ENCODE assay signal across 28 mouse cellular contexts in genomic region chr16:54246883-54247282, GRCm38 (mm10).
"Had no signal": no experiment of that assay in that cellular context is flagged by ENCODE, and none has a peak within 500 bp of the region (broad histone marks: within the 10 kb centered on the region; RNA-seq: fewer than 3 reads in every experiment).

No protein-coding gene starts in this region.

- H3K27ac ChIP-seq: gastrocnemius, adult 2 months; heart, adult 2 months; heart, embryonic 13.5 days; heart, embryonic 15.5 days; hindbrain, embryonic 13.5 days; hindbrain, embryonic 15.5 days; hindbrain, postnatal 0 days; kidney, embryonic 15.5 days; kidney, postnatal 0 days; left cerebral cortex, adult 2 months; limb, embryonic 10.5 days; limb, embryonic 12.5 days; liver, embryonic 13.5 days; liver, embryonic 15.5 days had no signal

- H3K4me2 ChIP-seq: heart, embryonic 11.5 days; heart, embryonic 13.5 days; heart, embryonic 15.5 days; hindbrain, embryonic 13.5 days; hindbrain, embryonic 15.5 days; kidney, embryonic 15.5 days; limb, embryonic 12.5 days; liver, embryonic 11.5 days; liver, embryonic 13.5 days; liver, embryonic 15.5 days had no signal

- ATAC-seq: hindbrain, postnatal 0 days; intestine, embryonic 16.5 days had no signal

- H3K9me3 ChIP-seq: heart, embryonic 13.5 days; heart, embryonic 15.5 days; hindbrain, embryonic 13.5 days; hindbrain, embryonic 15.5 days; kidney, embryonic 15.5 days; limb, embryonic 10.5 days; limb, embryonic 12.5 days; liver, embryonic 13.5 days; liver, embryonic 15.5 days had no signal

- DNase-seq: gastrocnemius, adult 2 months; gastrocnemius, postnatal 10 days; gastrocnemius, postnatal 25 days; heart, adult 11 months; heart, adult 2 months; heart, postnatal 14 days; heart, postnatal 36 days; kidney, adult 11 months; kidney, adult 2 months; kidney, adult 9 months; kidney, postnatal 14 days; kidney, postnatal 36 days; liver; liver, embryonic 13.5 days had no signal

- H3K36me3 ChIP-seq: heart, embryonic 13.5 days; heart, embryonic 15.5 days; hindbrain, embryonic 13.5 days; hindbrain, embryonic 15.5 days; kidney, embryonic 15.5 days; limb, embryonic 10.5 days; limb, embryonic 12.5 days; liver, embryonic 13.5 days; liver, embryonic 15.5 days had no signal

- H3K4me1 ChIP-seq: heart, embryonic 13.5 days; heart, embryonic 15.5 days; hindbrain, embryonic 13.5 days; hindbrain, embryonic 15.5 days; kidney, embryonic 15.5 days; limb, embryonic 10.5 days; limb, embryonic 12.5 days; liver, embryonic 13.5 days; liver, embryonic 15.5 days had no signal

- H3K4me3 ChIP-seq: gastrocnemius, adult 2 months; heart, adult 2 months; heart, embryonic 13.5 days; heart, embryonic 15.5 days; hindbrain, embryonic 13.5 days; hindbrain, embryonic 15.5 days; kidney, embryonic 15.5 days; left cerebral cortex, adult 2 months; limb, embryonic 10.5 days; limb, embryonic 12.5 days; liver, embryonic 13.5 days; liver, embryonic 15.5 days had no signal

- H3K9ac ChIP-seq: heart, embryonic 13.5 days; heart, embryonic 15.5 days; hindbrain, embryonic 13.5 days; hindbrain, embryonic 15.5 days; kidney, embryonic 15.5 days; limb, embryonic 12.5 days; liver, embryonic 13.5 days; liver, embryonic 15.5 days had no signal

- H3K27me3 ChIP-seq: heart, embryonic 13.5 days; heart, embryonic 15.5 days; hindbrain, embryonic 13.5 days; hindbrain, embryonic 15.5 days; kidney, embryonic 15.5 days; limb, embryonic 12.5 days; liver, embryonic 13.5 days; liver, embryonic 15.5 days had no signal
